Mouse (Mus musculus) bone marrow macrophage, adult 2 months (primary cell): ENCODE results near the gene Chrd. TPM values are rescaled to one million over a fixed set of nuclear protein-coding genes. Genes with fewer than 3 reads are reported as not detected.

Source experiments
- H3K27ac ChIP-seq: 2 replicates; pipeline ENCODE4 v1.5.1; 2012; ENCODE audit warnings: low read depth, low read length; ENCODE audit not compliant: insufficient read depth
- H3K4me1 ChIP-seq: 2 replicates; pipeline ENCODE4 v1.6.1; 2012; ENCODE audit warnings: low read length; ENCODE audit not compliant: control insufficient read depth, insufficient read depth
- H3K4me3 ChIP-seq: 2 replicates; pipeline ENCODE4 v1.5.1; 2012; ENCODE audit warnings: mild to moderate bottlenecking, low read length, moderate library complexity; ENCODE audit not compliant: insufficient read depth
- CTCF ChIP-seq: IDR thresholded peaks from 2 replicates; pipeline ENCODE4 v1.5.1; 2012; ENCODE audit warnings: low read depth, mild to moderate bottlenecking, low read length, moderate library complexity
- POLR2A ChIP-seq: IDR thresholded peaks from 2 replicates; pipeline ENCODE4 v1.6.1; 2012; ENCODE audit warnings: mild to moderate bottlenecking, low read depth, low read length, borderline replicate concordance
- polyA plus RNA-seq: library from polyadenylated mRNA; stranded (reverse); fragments of >200 nt; gene quantifications from 2 replicates; pipeline ENCODE4 v1.2.4, GENCODE M21; 2012; ENCODE audit not compliant: missing spikeins, insufficient read depth, insufficient read length

Gene Chrd
- not detected in 2 replicates for polyA plus RNA-seq

DNA sequence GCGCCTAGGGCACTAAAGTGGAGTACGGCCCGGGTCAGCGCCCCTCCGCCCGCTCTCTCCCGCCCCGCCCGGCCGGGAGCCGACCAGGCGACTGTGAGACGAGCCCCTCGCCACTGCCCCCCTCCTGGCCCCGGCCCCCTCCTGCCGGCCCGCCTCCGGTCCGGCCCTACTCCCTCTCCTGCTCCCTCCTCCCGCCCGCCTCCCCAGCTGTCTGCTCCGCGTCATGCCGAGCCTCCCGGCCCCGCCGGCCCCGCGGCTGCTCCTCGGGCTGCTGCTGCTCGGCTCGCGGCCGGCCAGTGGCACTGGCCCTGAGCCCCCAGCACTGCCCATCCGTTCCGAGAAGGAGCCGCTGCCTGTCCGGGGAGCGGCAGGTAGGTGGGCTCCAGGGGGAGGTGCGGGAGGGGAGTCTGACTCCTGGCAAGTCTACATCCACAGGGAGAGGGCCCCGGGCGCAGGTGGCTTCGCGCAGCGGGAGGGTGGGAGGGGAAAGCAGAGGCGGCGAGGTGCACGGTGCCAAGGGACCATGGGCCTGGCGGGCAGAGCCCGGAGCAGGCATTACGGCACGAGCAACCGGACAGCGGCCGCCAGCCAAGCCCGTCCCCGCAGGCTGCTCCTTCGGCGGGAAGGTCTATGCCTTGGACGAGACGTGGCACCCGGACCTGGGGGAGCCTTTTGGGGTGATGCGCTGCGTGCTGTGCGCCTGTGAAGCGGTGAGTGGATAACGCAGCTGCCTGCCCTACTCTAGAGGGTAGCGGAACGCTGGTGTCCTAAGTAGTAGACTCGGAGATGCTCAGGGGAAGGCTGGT is at the start of gene Chrd:
TSS of gene Chrd (plus strand) at position 203 of the 806 bp plus-strand sequence.
- TF ChIP-seq POLR2A (no peak), CTCF (no peak)
- no peaks in the 10 kb centered on the region for H3K4me1 ChIP-seq
- H3K4me3 ChIP-seq = peak within 1 kb of the TSS; percentile 40
- H3K27ac ChIP-seq = no peak within 1 kb of the TSS

DNA sequence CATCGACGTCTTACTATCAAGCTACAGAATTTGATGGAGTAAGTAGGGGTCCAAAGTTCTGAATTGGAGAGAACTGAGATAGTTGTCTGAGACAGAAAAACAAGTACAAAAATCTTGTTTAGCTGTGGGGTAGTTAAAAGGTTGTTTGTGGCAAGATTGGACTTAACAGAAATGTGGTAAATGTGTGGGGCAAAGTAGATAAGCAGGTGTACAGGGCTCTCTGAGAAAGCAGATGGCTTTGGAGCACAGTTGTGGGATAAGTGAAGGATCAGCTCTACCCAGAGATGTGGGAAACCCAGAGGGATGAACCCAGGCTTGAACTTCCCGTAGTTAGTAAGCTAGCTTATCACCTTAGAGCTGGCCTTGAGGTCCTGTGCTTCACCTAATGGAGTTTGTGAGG is 42.2 kb upstream of the Chrd start:
- TF ChIP-seq POLR2A (no peak), CTCF (no peak)
- Histone ChIP-seq H3K4me1 (peaks cover 20% of the 10 kb centered on the region), H3K4me3 (no peak overlapping the region), H3K27ac (no peak overlapping the region)

DNA sequence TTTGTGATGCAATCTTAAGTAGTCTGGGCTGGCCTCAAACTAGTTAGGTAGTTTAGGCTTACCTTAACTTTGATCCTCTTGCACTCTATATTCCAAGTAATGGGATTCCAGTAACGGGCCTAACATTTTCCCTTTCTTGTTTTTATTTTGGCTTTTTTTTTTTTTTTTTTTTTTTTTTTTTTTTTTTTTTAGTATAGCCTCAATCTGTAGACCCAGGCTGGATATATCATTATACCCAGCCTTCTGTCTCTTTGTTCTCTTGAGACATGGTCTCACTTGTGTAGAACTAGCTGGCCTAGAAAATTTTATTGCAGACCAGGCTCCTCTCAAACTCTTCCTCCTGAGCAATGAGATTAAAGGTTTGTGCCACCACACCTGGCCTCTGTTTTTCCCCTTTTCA is 41.3 kb upstream of the Chrd start:
- TF ChIP-seq POLR2A (no peak), CTCF (no peak)
- Histone ChIP-seq H3K4me1 (peaks cover 20% of the 10 kb centered on the region), H3K4me3 (no peak overlapping the region), H3K27ac (no peak overlapping the region)

DNA sequence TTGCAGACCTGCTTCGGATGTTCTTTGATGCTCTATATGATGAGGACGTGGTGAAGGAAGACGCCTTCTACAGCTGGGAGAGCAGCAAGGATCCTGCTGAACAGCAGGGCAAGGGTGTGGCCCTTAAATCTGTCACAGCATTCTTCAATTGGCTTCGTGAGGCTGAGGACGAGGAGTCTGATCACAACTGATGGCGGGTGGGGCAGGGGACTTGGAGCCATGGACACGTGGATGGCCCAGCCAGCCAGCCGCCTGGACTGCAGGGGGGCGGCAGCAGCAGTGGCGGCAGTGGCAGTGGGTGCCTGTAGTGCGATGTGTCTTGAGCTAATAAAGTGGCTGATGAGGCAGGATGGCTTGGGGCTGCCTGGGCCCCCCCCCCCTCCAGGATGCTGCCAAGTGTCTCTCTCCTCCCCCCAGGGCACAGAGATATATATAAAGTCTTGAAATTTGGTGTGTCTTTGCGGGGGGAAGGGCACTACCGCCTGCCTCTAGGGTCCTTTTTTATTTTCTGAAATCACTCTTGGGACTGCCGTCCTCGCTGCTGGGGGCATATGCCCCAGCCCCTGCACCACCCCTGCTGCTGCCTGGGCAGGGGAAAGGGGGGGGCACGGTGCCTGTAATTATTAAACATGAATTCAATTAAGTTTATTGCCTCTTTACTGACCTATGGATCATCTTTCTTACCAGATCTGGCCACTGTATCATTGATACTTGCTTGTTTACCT is 40.5 kb upstream of the Chrd start:
- peaks cover 20% of the 10 kb centered on the region for H3K4me1 ChIP-seq
- no peak overlapping the region for H3K27ac ChIP-seq
- TF ChIP-seq CTCF = no peak
- no peak for TF ChIP-seq POLR2A
- H3K4me3 ChIP-seq = no peak overlapping the region

DNA sequence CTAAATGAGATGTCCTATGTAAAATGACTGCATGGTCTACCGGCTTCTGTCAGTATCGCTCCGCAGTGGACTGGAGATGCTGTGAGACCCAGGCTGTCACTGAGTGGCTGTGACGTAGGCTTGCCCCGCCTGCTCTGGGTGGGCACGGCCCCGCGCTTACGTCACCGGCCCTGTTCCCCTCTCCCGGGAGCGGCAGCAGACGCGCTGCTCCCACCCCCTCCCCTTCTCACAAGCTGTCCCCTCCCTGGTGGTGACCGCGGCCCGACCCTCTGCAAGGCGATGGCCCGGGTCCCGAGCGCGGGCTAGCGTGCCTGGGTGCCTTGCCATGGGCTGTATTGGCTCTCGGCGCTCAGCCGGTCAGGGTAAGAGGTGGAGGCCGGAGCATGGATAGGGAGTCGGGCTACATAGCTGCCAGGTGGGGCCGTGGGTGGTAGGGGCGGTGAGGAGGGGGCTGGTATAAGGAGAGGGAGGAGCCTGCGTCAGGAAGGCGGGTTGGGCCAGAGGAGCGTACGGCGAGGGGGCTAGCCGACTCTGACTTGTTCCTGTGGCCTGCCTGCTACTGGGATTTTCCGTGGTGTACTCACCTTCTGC is 39.7 kb upstream of the Chrd start, which contains the start of gene Fam131a:
TSS of gene Fam131a (plus strand) at position 131 of the 591 bp plus-strand sequence.
- TF ChIP-seq POLR2A = no peak
- no peak for TF ChIP-seq CTCF
- H3K27ac ChIP-seq = no peak within 1 kb of the TSS

DNA sequence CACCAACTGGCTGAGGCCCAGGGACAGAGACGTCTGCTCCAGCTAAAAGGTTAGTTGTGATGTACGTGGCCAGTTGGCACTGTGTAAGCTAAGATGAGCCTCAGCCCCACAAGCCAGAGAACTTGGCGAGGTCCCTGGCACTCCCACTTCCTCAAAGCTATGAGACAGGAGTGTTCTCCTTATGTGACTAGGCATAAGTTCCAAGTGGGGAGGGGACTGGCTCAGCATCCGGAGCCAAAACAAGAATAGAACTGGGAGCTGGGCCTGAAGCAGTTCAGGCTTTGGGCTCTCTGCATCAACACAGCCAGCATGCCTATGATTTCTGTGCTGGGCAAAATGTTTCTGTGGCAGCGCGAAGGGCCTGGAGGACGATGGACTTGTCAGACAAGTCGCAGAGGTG is 38.1 kb upstream of the Chrd start:
- Histone ChIP-seq H3K4me3 (no peak overlapping the region), H3K4me1 (peaks cover 20% of the 10 kb centered on the region), H3K27ac (no peak overlapping the region)
- TF ChIP-seq POLR2A = no peak
- no peak for TF ChIP-seq CTCF

More for the DNA sequence above, 39.7 kb upstream of the Chrd start, which contains the start of gene Fam131a:
- Histone ChIP-seq H3K4me1 (peaks cover 20% of the 10 kb centered on the region), H3K4me3 (peak within 1 kb of the TSS; percentile 55)

DNA sequence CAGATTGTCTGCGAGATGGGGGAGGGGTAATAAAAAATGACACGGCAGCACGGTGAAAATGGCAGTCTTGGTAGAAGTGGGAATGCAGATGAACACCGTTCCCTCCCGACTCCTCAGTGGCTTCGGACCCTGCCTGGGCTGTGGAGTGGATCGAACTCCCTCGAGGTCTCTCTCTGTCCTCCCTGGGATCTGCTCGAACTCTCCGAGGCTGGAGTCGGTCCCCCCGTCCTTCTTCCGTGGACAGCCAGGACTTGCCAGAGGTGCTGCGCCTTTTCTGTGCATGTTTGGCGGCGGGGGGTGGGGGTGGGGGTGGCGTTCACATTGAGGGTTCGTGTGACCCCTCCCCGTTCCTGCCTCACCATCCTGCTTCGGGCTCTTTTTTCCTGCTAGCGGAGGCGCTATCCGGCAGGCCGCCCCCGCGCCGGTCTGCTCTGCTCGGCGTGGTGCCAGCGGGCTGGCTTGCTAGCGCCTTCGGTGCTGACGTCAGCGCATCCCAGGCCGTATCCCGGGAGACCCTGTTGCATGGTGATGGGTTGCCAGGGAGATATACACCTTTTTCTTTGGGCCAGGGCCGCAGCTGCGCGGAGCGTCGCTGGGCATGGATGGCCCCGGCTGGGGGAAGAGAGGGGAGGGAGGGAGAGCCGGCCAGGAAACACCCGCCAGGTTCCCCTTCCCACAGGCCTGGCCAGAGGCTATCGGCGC is 37.2 kb upstream of the Chrd start:
- peak overlapping the region; percentile 7; the same call in 1 of the 2 replicates for H3K4me3 ChIP-seq
- no peak for TF ChIP-seq CTCF
- TF ChIP-seq POLR2A = no peak
- H3K4me1 ChIP-seq = peaks cover 20% of the 10 kb centered on the region
- no peak overlapping the region for H3K27ac ChIP-seq

DNA sequence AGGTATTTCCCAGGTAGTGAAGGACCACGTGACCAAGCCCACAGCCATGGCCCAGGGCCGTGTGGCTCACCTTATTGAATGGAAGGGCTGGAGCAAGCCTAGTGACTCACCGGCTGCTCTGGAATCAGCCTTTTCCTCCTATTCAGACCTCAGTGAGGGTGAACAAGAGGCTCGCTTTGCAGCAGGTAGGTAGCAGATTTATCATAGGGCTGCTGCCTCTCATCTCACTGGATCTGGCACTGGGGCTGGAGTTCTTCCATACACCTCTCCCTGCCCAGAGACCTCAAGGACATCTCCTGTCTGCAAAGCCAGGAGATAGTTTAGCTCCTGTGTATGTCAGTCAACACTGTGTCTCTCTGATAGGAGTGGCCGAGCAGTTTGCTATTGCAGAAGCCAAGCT is 33.7 kb upstream of the Chrd start:
- no peak for TF ChIP-seq CTCF
- no peak for TF ChIP-seq POLR2A

DNA sequence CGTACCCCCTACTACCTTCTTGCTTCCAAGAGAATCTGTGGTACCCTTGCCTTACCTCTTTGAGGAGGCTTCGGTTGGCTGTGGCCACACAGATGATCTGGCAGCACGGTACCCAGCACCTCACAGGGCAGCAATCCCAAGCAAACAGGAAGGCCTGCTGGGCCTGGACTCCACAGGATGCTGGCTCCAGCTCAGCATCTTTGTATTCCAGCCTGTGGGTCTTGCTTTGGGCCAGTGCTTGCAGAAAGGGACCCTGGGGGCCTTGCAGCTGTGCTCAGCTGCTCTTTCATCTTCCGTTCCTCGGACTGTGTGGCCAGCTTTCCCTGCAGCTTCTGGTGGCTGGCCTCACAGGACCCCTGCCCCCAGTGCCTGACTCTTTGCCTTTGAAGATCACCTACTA is 32.9 kb upstream of the Chrd start:
- H3K27ac ChIP-seq = no peak overlapping the region
- H3K4me3 ChIP-seq = no peak overlapping the region
- peaks cover 9% of the 10 kb centered on the region for H3K4me1 ChIP-seq
- TF ChIP-seq POLR2A = no peak
- TF ChIP-seq CTCF = no peak

More for the DNA sequence above, 33.7 kb upstream of the Chrd start:
- Histone ChIP-seq H3K4me3 (no peak overlapping the region), H3K27ac (no peak overlapping the region), H3K4me1 (peaks cover 14% of the 10 kb centered on the region)
